ENCODE assay signal across 7 mouse cellular contexts in genomic region chr1:194223015-194223414, GRCm38 (mm10).
DNase-seq lines count a peak whose midpoint lies in the region; ATAC-seq and TF ChIP-seq lines count a peak whose summit lies in the region.

No protein-coding gene starts in this region.

- H3K4me1 ChIP-seq in intestine, postnatal 0 days (replicated peaks; ENCODE audit: control insufficient read depth, insufficient read depth, low read length), result no peaks in the 10 kb centered on the region
- H3K4me1 ChIP-seq in midbrain, embryonic 12.5 days, result peaks cover 48% of the 10 kb centered on the region
- H3K4me1 ChIP-seq in spleen, adult 2 months (ENCODE audit: control insufficient read depth, insufficient read depth, insufficient read length), result no peaks in the 10 kb centered on the region

- H3K27me3 ChIP-seq in intestine, postnatal 0 days (replicated peaks; ENCODE audit: control insufficient read depth, insufficient read depth, low read length), result no peaks in the 10 kb centered on the region
- no peaks in the 10 kb centered on the region for H3K27me3 ChIP-seq in midbrain, embryonic 12.5 days
- no peaks in the 10 kb centered on the region for H3K27me3 ChIP-seq in spleen, adult 2 months (ENCODE audit: control insufficient read depth, insufficient read depth, low read length)

- intact Hi-C loops in gastrocnemius, postnatal 36 days (cut with DNase I), result loop anchor here (1.0 to 10.0 kb wide), 2 partner anchors 524 to 648 kb away; no protein-coding TSS in a partner anchor
- intact Hi-C loops in left cerebral cortex, postnatal 36 days (cut with DNase I), result loop anchor here (5.0 to 10.0 kb wide), 2 partner anchors 392 to 521 kb away; partner anchors contain the start of gene Plxna2

- H3K4me2 ChIP-seq in intestine, postnatal 0 days (replicated peaks; ENCODE audit: low read depth), result no peak overlapping the region
- H3K4me2 ChIP-seq in midbrain, embryonic 12.5 days (replicated peaks), result no peak overlapping the region

- no peaks in the 10 kb centered on the region for H3K36me3 ChIP-seq in intestine, postnatal 0 days (ENCODE audit: control insufficient read depth, insufficient read depth)
- H3K36me3 ChIP-seq in midbrain, embryonic 12.5 days, result no peaks in the 10 kb centered on the region
- H3K36me3 ChIP-seq in spleen, adult 2 months (ENCODE audit: control insufficient read depth, insufficient read depth, low read length), result no peaks in the 10 kb centered on the region

- no peaks in the 10 kb centered on the region for H3K9me3 ChIP-seq in intestine, postnatal 0 days (ENCODE audit: control insufficient read depth)
- H3K9me3 ChIP-seq in midbrain, embryonic 12.5 days, result no peaks in the 10 kb centered on the region

- WGBS in intestine, postnatal 0 days, result 2% methylated on average over 9 of the region's 9 CpGs
- WGBS in midbrain, embryonic 12.5 days, result 2% methylated on average over 9 of the region's 9 CpGs
- 2% methylated on average over 9 of the region's 9 CpGs for WGBS in spleen, adult 2 months

- TF ChIP-seq CTCF in intestine, postnatal 0 days (IDR thresholded peaks at IDR 0.05; ENCODE audit: low read depth), result peak; percentile 91
- peak; percentile 49; the same call in 1 of the 2 replicates for TF ChIP-seq CTCF in spleen, adult 2 months (IDR thresholded peaks at IDR 0.05; ENCODE audit: extremely low read depth, insufficient read depth, insufficient read length, insufficient replicate concordance)

- 0 out of 2 replicates have a peak, but pooled peaks have one; percentile 25 for ATAC-seq in intestine, postnatal 0 days
- peak; percentile 83 for ATAC-seq in midbrain, embryonic 12.5 days (ENCODE audit: low FRiP score, low read depth)

- no peak for TF ChIP-seq POLR2A in spleen, adult 2 months (IDR thresholded peaks at IDR 0.05; ENCODE audit: low read depth, low read length)

- H3K27ac ChIP-seq in intestine, postnatal 0 days (ENCODE audit: low read depth, low read length), result no peak overlapping the region
- H3K27ac ChIP-seq in midbrain, embryonic 12.5 days (replicated peaks), result peak overlapping the region; percentile 68
- H3K27ac ChIP-seq in spleen, adult 2 months (ENCODE audit: insufficient read depth, low read length), result no peak overlapping the region

- H3K4me3 ChIP-seq in intestine, postnatal 0 days (ENCODE audit: low read depth, low read length), result no peak overlapping the region
- H3K4me3 ChIP-seq in midbrain, embryonic 12.5 days, result no peak overlapping the region
- H3K4me3 ChIP-seq in spleen, adult 2 months (ENCODE audit: extremely low read depth, insufficient read depth, insufficient read length), result no peak overlapping the region

- no peak overlapping the region for H3K9ac ChIP-seq in intestine, postnatal 0 days (ENCODE audit: low read depth, low read length)
- no peak overlapping the region for H3K9ac ChIP-seq in midbrain, embryonic 12.5 days (replicated peaks)

- DNase-seq in adrenal gland, postnatal 10 days, result peak; percentile 83
- DNase-seq in embryo, embryonic 11 days, result peak; percentile 87
- DNase-seq in gastrocnemius, postnatal 36 days, result peak; percentile 22 to 56
- DNase-seq in left cerebral cortex, postnatal 36 days (ENCODE audit: low spot score in 2 of 2), result peak; percentile 51 to 71
- DNase-seq in spleen, adult 2 months (ENCODE audit: low read depth in 1 of 2, low spot score in 2 of 2), result peak in 1 of 2 experiments; percentile 5
